Mouse (Mus musculus) MEL (cell line): ENCODE results near the gene Ahrr.

Experiments used
- CHD1 ChIP-seq: IDR thresholded peaks from 2 replicates; pipeline ENCODE4 v1.6.1; 2012; ENCODE audit warnings: low read depth, mild to moderate bottlenecking, inconsistent platforms, low read length, improper control_type of control experiment
- CTCF ChIP-seq, 3 experiments: IDR thresholded peaks in 2 of 3; conservative IDR thresholded peaks in 1 of 3; 2 replicates each; pipeline ENCODE4 v1.5.1; 2011 to 2012; ENCODE audit warnings: low read length in 3 of 3, low read depth in 2 of 3, mild to moderate bottlenecking in 2 of 3, improper control_type of control experiment in 1 of 3, inconsistent platforms in 1 of 3, mixed read lengths in 1 of 3, moderate library complexity in 1 of 3; ENCODE audit not compliant: control insufficient read depth in 1 of 3, insufficient read depth in 1 of 3, poor library complexity in 1 of 3, severe bottlenecking in 1 of 3
- JUND ChIP-seq: IDR thresholded peaks from 2 replicates; pipeline ENCODE4 v1.6.1; 2011; ENCODE audit warnings: low read depth, mild to moderate bottlenecking, improper control_type of control experiment, low read length
- MAX ChIP-seq: IDR thresholded peaks from 2 replicates; pipeline ENCODE4 v1.6.1; 2011; ENCODE audit warnings: low read length, improper control_type of control experiment
- POLR2A ChIP-seq, 2 experiments: IDR thresholded peaks; 2 replicates each; pipeline ENCODE4 v1.6.1; 2011 to 2012; ENCODE audit warnings: low read length in 2 of 2, mild to moderate bottlenecking in 2 of 2, control low read depth in 1 of 2, improper control_type of control experiment in 1 of 2, low read depth in 1 of 2, moderate library complexity in 1 of 2; ENCODE audit not compliant: control insufficient read depth in 1 of 2, insufficient read depth in 1 of 2, poor library complexity in 1 of 2
- POLR2AphosphoS2 ChIP-seq: IDR thresholded peaks from 2 replicates; pipeline ENCODE4 v1.6.1; 2011; ENCODE audit warnings: low read length, improper control_type of control experiment
- POLR2AphosphoS5 ChIP-seq: IDR thresholded peaks from 2 replicates; pipeline ENCODE4 v1.6.1; 2012; ENCODE audit warnings: low read depth, borderline replicate concordance, mild to moderate bottlenecking, inconsistent platforms, low read length, moderate library complexity, mixed read lengths
- RAD21 ChIP-seq: IDR thresholded peaks from 2 replicates; pipeline ENCODE4 v1.6.1; 2011; ENCODE audit warnings: mild to moderate bottlenecking, low read depth, low read length, improper control_type of control experiment
- RCOR1 ChIP-seq: IDR thresholded peaks from 2 replicates; pipeline ENCODE4 v1.6.1; 2012; ENCODE audit warnings: low read depth, mild to moderate bottlenecking, inconsistent platforms, low read length, improper control_type of control experiment
- SIN3A ChIP-seq: IDR thresholded peaks from 2 replicates; pipeline ENCODE4 v1.6.1; 2012; ENCODE audit warnings: low read length, improper control_type of control experiment, inconsistent platforms
- SMC3 ChIP-seq: IDR thresholded peaks from 2 replicates; pipeline ENCODE4 v1.6.1; 2011; ENCODE audit warnings: low read depth, low read length, improper control_type of control experiment
- TAL1 ChIP-seq: IDR thresholded peaks from 2 replicates; pipeline ENCODE4 v1.6.1; 2012; ENCODE audit warnings: mild to moderate bottlenecking, inconsistent platforms, low read length, moderate library complexity, mixed read lengths
- TBP ChIP-seq: IDR thresholded peaks from 2 replicates; pipeline ENCODE4 v1.8.0; 2011; ENCODE audit warnings: low read depth, low read length, improper control_type of control experiment
- USF1 ChIP-seq: IDR thresholded peaks from 2 replicates; pipeline ENCODE4 v1.6.1; 2014; ENCODE audit warnings: low read depth, mild to moderate bottlenecking, inconsistent platforms, low read length, improper control_type of control experiment, moderate library complexity

DNA sequence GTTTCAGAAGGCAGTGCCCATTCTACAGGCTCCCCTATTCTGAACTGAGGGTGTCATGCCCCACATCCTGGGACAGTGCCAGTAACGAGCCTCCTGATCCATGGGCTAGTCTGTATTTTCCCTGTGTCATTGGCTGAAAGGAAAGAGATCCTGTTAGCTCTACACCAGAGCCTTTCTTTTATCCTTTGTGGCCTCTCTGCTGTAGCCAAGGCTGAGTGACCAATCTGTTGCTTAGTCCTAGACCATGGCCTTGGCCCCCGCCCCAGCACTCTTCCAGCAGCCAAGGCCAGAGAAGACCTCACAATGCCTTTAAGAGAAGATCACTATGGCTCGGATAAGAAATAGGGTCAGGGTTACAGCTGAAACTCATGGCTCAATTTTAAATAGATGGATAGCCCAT is 73.7 kb downstream of the Ahrr start:
- TF ChIP-seq CTCF (IDR thresholded peaks at IDR 0.05 in 2 of 3, conservative IDR thresholded peaks at IDR 0.05 in 1 of 3; ENCODE audit: control insufficient read depth in 1 of 3, insufficient read depth in 1 of 3, low read depth in 2 of 3, low read length in 3 of 3, poor library complexity in 1 of 3, severe bottlenecking in 1 of 3) (no peak), RAD21 (no peak), MAX (no peak), POLR2AphosphoS5 (no peak), SIN3A (no peak), SMC3 (no peak), JUND (no peak), TAL1 (no peak), RCOR1 (no peak), USF1 (no peak), POLR2A (IDR thresholded peaks at IDR 0.05; ENCODE audit: control insufficient read depth in 1 of 2, insufficient read depth in 1 of 2, low read depth in 1 of 2, low read length in 2 of 2, poor library complexity in 1 of 2) (no peak), POLR2AphosphoS2 (no peak), TBP (no peak), CHD1 (no peak)
